Mouse (Mus musculus) limb, embryonic 14.5 days (tissue): ENCODE measurements at regions not wholly inside any gene's neighbourhood (a gene's known extent, or its start where the extent isn't known, plus 50 kb on each side); places are given as distances from the start of the nearest gene placed in this dataset.
"Not testable (repeated sequence)": the region's sequence is repeated elsewhere in the genome, so short reads cannot be mapped to it uniquely, and the experiment has no call there.

Experiments used
- ATAC-seq: fragments of 200-750 bp; cut with Nextera tagmentation; 2 replicates; pipeline ENCODE4 v1.8.0; 2017; ENCODE audit warnings: low read depth, moderate number of reproducible peaks, moderate TSS enrichment; ENCODE audit not compliant: low FRiP score
- DNase-seq: peaks from one replicate; pipeline ENCODE4 v3.0.0-alpha.2; 2015; ENCODE audit warnings: low spot score
- H3K27ac ChIP-seq: fragments of 300-500 bp; sonication (generic); replicated peaks from 2 replicates; pipeline ENCODE4 v1.5.1; 2014; ENCODE audit warnings: low read depth, mild to moderate bottlenecking, low read length, moderate library complexity, mixed read lengths
- H3K27me3 ChIP-seq: fragments of 300-500 bp; sonication (generic); 2 replicates; pipeline ENCODE4 v1.6.1; 2014; ENCODE audit warnings: low read length, mixed read lengths; ENCODE audit not compliant: control insufficient read depth, insufficient read depth
- H3K36me3 ChIP-seq: fragments of 300-500 bp; sonication (generic); 2 replicates; pipeline ENCODE4 v1.6.1; 2014; ENCODE audit warnings: mild to moderate bottlenecking, low read length, moderate library complexity, mixed read lengths; ENCODE audit not compliant: control insufficient read depth, insufficient read depth
- H3K4me1 ChIP-seq: fragments of 300-500 bp; sonication (generic); 2 replicates; pipeline ENCODE4 v1.6.1; 2014; ENCODE audit warnings: antibody characterized with exemption, low read length, mixed read lengths; ENCODE audit not compliant: control insufficient read depth, insufficient read depth
- H3K4me2 ChIP-seq: fragments of 300-500 bp; sonication (generic); replicated peaks from 2 replicates; pipeline ENCODE4 v1.6.1; 2014; ENCODE audit warnings: low read depth, mild to moderate bottlenecking, low read length, moderate library complexity; ENCODE audit not compliant: severe bottlenecking
- H3K4me3 ChIP-seq: fragments of 300-500 bp; sonication (generic); replicated peaks from 2 replicates; pipeline ENCODE4 v1.5.1; 2014; ENCODE audit warnings: low read length
- H3K9ac ChIP-seq: fragments of 300-500 bp; sonication (generic); 2 replicates; pipeline ENCODE4 v1.6.1; 2014; ENCODE audit warnings: mild to moderate bottlenecking, low read depth, low read length, moderate library complexity; ENCODE audit not compliant: severe bottlenecking
- H3K9me3 ChIP-seq: fragments of 300-500 bp; sonication (generic); 2 replicates; pipeline ENCODE4 v1.6.1; 2016; ENCODE audit warnings: low read length; ENCODE audit not compliant: control insufficient read depth
- POLR2A ChIP-seq: fragments of 200-500 bp; IDR thresholded peaks from 2 replicates; pipeline ENCODE4 v1.8.0; 2012; ENCODE audit warnings: inconsistent platforms, mild to moderate bottlenecking, moderate library complexity, borderline replicate concordance; ENCODE audit not compliant: insufficient read depth, insufficient read length; ENCODE audit errors: extremely low read depth
- WGBS: fragments of 180-500 bp; shearing (Covaris S2); extraction: QIAGEN DNeasy Blood & Tissue Kit; methylation state at CpG from one replicate; pipeline ENCODE4 v1.1.7; 2014; 5-methylcytosine and 5-hydroxymethylcytosine counted together

DNA sequence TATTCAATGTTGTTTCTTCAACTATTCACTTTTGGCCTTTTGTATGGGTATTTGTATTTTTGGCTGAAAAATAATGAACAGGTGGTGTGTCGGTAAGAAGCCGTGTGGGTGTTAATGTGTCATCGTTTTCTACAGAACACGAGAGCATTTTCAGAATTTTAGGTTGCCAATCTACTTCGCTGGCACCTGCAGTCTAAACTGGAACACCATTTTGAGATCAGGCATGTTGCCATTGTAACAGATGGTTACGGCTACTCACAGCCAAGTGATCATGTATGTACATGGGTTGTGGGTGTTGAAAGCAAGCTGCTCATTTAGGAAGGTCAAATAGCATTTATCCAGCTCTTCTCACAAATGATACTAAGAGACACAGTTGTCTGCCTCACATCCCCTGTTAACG is 167.2 kb upstream of the Gm21833 start:
- no peak overlapping the region for H3K4me2 ChIP-seq
- H3K4me3 ChIP-seq, result no peak overlapping the region
- no peak overlapping the region for H3K9ac ChIP-seq
- H3K27ac ChIP-seq, result no peak overlapping the region
- 91% methylated on average over 7 of the region's 7 CpGs for WGBS
- ATAC-seq (no peak), DNase-seq (no peak)
- no peaks in the 10 kb centered on the region for H3K27me3 ChIP-seq
- H3K36me3 ChIP-seq, result no peaks in the 10 kb centered on the region
- TF ChIP-seq POLR2A, result no peak
- no peaks in the 10 kb centered on the region for H3K9me3 ChIP-seq
- H3K4me1 ChIP-seq, result no peaks in the 10 kb centered on the region

DNA sequence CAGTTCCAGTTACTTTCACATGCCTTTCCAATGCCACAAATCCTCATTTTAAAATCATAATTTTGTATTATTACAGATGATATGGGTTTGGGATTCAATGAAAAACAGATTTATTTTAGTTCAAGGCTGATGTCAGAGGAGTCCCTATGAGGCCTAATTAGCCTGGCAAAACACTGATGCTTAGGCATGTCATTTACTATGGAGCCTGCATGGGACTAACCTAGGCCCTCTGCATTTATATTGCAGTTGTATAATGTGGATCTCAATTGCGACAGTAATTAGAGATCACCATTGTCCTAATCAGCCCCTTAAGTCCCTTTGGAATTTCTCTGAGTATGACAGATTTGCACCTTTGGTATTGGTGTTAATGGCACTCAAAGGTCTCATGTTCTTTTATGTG is 153.3 kb upstream of the Gm21833 start:
- WGBS, result 97% methylated on average over 1 of the region's 1 CpGs
- Histone ChIP-seq H3K27ac (no peak overlapping the region), H3K9me3 (peaks cover 15% of the 10 kb centered on the region; the same call in 1 of the 2 replicates), H3K4me1 (no peaks in the 10 kb centered on the region), H3K4me2 (no peak overlapping the region), H3K27me3 (no peaks in the 10 kb centered on the region), H3K9ac (no peak overlapping the region), H3K36me3 (no peaks in the 10 kb centered on the region), H3K4me3 (no peak overlapping the region)
- no peak for DNase-seq
- no peak for TF ChIP-seq POLR2A
- no peak for ATAC-seq

GRCm38 (mm10) chr16:82683113-82683512 is 145.1 kb upstream of the Gm21833 start:
- H3K27me3 ChIP-seq, ATAC-seq, H3K27ac ChIP-seq, H3K4me3 ChIP-seq, H3K36me3 ChIP-seq, H3K9me3 ChIP-seq, H3K4me1 ChIP-seq, DNase-seq, H3K4me2 ChIP-seq, H3K9ac ChIP-seq: not testable (repeated sequence)

- Histone ChIP-seq H3K9me3 (no peaks in the 10 kb centered on the region), H3K27me3 (no peaks in the 10 kb centered on the region), H3K4me1 (no peaks in the 10 kb centered on the region), H3K9ac (no peak overlapping the region), H3K4me2 (no peak overlapping the region), H3K4me3 (no peak overlapping the region), H3K27ac (no peak overlapping the region), H3K36me3 (no peaks in the 10 kb centered on the region)
- WGBS, result 56% methylated on average over 2 of the region's 2 CpGs
- peak; percentile 57 for DNase-seq
- no peak; the same call in 1 of the 2 replicates for ATAC-seq
- no peak for TF ChIP-seq POLR2A
Observed at GRCm38 (mm10) chr16:82700922-82701321, 127.3 kb upstream of the Gm21833 start.

- DNase-seq (no peak), ATAC-seq (no peak)
- no peak overlapping the region for H3K27ac ChIP-seq
- no peak for TF ChIP-seq POLR2A
- H3K4me3 ChIP-seq, result no peak overlapping the region
- H3K36me3 ChIP-seq, result no peaks in the 10 kb centered on the region
- no peaks in the 10 kb centered on the region for H3K27me3 ChIP-seq
- H3K9me3 ChIP-seq, result no peaks in the 10 kb centered on the region
- no peak overlapping the region for H3K9ac ChIP-seq
- no peak overlapping the region for H3K4me2 ChIP-seq
- no peaks in the 10 kb centered on the region for H3K4me1 ChIP-seq
Observed at GRCm38 (mm10) chr16:82711161-82711560, 117.0 kb upstream of the Gm21833 start.

DNA sequence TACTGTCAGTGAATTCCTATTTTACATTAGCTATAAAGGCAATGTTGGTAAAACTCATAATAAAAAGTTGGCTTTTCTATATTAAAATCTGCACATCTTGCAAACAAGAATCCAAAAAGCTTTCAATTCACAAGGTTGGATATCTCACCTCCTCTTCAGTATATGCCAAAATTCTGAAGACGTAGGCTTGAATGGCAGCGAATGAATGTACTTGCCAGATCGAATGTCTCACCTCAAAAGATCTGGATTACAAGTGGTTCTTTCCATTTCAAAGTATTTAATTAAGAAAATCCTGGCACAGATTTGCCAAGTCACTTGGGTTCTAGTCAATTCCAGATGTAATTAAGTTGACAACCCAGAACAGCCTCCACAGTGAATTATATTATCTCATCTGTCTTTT is 94.1 kb upstream of the Gm21833 start:
- Histone ChIP-seq H3K4me2 (no peak overlapping the region), H3K9ac (no peak overlapping the region), H3K27ac (no peak overlapping the region), H3K27me3 (no peaks in the 10 kb centered on the region), H3K9me3 (no peaks in the 10 kb centered on the region), H3K4me1 (no peaks in the 10 kb centered on the region), H3K36me3 (no peaks in the 10 kb centered on the region), H3K4me3 (no peak overlapping the region)
- ATAC-seq (no peak), DNase-seq (no peak)
- 84% methylated on average over 3 of the region's 3 CpGs for WGBS
- TF ChIP-seq POLR2A, result no peak
